Mouse (Mus musculus) retina, embryonic 14.5 days (tissue): ENCODE data around the gene Ankra2.

Experiments used
- DNase-seq: peaks from one replicate; pipeline ENCODE4 v3.0.0-alpha.2; 2015; ENCODE audit warnings: low spot score

Ankra2 gene

DNA sequence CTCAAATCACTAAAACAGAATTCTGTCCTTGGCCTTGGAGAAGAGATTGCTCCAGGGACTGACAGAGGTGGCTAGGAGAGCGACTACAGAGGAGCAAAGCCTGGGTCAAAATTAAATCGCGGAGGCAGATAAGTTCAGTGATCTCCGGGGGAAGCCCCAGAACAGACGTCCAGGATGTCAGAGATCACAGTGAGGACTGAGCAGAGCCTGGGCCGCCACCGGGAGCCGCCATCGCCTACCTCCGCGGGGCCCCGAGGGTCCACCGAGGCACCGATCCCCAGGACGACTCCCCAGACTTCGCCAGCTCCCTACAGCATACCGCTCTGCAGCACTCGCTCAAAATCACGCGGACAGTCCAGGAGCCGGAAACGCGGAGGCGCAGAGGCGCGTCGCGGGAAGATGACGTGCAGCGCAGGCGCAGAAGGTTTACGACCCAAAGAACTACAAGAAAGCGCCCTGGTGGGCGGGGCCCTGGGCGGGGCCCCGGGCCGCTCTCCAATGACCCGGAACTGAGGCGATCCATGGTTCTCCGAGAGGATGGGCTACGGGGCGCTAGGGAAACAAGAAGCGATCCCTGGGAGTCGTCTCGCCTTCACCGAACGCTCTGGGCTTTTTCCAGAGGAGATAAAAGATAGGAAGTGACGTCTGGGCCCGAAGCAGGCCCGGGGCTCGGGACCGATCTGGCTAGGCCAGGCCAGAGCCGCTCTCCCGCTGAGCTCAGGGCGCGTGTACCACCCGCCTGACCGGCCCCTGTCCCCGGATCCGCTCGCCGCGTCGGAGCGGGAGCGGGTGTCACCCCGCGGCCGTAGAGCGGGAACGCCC, at the start of gene Ankra2, which contains the start of gene Utp15:
Ankra2 (plus strand) TSS at position 439 of the 822 bp plus-strand sequence.
Utp15 (minus strand) TSS at position 406 of the 822 bp plus-strand sequence.
- DNase-seq: peak; percentile 100

DNA sequence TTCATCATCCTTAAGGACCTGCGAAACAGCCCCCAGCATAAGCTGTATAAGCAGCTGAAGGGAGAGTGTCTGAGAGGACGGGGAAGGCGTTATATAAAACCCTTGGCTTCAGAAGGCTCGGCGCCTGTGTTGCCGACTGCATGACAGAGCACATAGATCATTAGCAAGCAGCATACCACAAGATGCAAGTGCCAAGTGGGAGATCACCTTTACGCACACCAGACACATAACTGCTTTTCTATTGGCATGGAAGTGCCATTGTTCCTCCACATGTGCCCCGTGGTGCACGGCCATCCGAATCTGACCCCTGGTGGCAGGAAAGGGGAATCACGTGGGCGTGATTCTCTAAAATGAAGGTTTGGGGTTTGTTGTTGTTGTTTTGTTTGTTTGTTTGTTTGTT, 40.0 kb upstream of the Ankra2 start:
- peak; percentile 63 for DNase-seq

DNA sequence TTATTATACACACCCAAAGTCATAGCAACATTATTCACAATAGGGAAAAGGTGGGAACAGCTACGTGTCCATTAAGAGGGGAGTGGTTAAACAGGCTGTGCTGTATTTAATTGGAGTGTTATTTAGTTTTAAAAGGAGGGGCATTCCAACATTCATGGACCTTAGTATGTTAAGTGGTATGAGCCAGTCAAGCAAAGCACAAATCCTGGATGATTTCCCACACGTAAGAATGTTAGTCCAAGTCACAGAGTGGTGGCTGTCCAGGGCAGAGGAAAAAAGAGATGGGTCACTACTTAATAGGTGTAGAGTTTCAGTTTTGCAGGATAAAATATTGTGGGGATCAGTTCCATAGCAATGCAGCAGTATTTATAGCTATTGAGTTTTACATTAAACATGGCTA, 36.6 kb upstream of the Ankra2 start:
- DNase-seq: no peak

DNA sequence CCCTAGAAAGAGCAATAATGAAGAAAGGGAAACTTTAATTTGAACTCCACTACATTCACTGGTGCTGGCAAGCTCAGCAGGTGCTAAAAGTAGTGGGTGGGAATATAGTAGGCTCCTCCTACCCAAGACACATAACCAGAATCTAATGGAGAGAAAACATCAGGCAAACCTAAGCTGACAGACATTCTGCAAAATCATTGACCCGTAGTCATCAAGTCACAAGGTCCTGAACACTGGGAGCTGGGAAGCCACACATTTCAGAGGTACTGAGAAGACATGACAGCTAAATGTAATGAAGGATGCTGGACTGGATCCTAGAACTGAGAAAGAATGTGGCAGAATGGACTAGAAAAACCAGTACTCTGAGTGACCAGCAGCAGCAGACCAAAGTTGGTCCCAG, 32.4 kb upstream of the Ankra2 start:
- peak; percentile 91 for DNase-seq

DNA sequence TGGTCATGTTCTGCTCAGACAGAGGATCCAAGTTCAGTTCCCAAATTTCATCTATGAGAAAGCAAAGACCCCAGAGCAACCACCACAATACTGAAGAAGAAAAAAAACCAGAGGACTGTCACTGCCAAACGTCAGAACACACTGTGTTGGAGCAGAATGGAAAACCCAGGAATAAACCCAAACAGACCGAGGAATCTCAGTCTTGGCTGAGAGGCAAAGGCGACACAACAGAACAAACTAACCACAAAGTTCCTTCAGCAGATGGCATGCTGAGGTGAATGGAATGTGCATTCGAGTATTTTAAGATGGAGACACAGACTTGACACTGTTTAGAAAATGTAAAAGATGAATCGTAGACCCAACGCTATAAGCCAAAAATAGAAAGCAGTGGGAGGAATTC, 27.4 kb upstream of the Ankra2 start:
- DNase-seq: no peak

DNA sequence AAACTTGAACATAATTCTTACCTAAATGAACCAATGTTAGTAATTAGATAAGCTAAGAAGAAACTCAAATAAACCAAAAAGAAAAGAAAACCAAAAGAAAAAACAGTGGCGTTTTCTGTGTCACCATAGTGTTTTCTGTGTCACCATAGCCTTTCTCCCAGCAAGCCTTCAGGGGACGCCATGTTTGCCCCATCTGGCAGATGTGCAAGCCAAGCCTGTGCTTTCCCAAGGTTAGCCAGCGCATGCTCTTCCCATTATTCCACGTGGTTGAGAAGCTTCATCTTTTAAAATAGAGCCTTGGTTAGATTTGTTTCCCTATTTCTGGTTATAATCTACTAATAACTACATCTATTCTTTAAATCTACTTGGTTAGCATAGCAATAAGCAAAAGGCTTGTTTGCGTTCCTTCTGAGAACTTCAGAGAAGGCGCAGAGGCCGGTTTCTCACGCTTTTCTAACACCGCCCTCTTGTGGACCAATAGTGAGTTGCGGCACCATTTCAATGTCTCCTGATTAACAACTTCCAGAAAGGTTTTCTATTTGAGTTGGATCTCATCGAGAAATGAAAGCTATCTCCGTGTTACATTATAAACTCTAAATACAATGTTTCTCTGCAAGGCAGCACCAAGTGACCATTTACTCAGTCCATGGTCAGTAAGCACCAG, 22.8 kb upstream of the Ankra2 start:
- DNase-seq: peak; percentile 92

DNA sequence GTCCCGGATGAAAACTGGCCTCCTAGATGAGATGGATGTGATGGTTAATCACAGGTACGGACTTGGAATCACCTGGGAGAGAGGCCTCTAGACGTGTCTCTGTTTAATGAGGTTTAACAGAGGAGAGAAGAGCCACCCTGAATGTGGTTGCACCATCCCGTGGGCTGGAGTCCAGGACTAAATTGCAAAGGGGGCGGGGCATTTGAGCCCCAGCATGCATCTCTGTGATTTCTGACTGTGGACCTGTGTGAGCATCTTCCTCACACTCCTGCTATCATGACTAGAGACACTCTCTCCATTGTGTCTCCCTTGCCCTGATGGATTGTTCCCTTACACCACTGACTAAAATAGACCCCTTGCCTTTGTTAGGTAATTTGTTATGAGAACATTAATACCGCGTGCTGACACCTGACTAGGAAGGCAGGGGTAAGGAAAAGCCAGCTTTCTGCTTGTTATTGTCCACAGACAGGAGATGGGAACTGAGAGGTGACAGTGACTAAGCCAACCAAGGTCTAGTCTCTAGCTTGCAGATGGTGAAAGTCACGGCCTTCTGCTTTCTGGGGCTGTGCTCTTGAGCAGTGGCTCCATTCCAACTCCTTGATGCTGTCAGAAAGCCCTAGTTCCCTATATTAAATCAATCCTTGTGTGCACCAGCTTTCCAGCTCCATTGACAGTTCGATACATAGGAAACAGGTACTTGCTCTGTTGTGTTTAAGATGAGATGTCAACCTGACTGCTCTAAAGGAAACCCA, 21.2 kb upstream of the Ankra2 start:
- DNase-seq: no peak

DNA sequence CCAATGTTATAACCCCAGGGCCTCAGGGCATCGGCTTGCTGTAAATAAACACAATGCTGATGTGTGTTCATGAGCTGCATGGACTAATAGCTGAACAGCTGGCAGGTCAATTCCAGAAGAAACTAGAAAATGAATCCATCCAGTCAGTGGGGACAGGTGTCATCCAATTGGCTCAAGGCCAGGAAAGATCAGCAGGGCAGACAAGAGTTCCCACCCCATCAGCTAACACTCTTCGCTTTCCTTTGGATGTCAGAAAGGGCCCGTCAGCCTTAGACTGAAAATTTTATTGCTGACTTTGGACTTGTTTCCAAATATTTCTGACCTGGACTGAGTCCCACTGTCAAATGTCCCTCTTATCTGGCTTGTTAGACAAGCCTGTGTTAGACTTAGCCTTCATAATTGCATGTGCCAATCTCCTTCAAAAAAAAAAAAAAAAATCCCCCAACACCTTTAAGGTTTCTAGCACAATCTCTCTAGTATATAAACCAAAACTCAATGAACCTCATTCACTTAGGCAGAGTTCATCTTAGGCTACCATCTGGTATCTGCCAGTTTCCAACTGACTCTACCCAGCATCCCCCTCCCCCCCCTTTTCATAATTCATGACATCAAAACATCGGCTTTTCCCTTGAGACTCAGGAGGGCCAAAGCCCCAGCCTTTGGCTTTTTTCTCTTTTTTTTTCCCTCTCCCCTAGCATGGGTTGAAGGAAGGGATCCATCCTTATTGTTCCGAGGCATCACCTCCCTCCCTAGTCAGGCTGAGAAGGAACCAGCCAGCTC, 18.1 kb upstream of the Ankra2 start:
- DNase-seq: peak; percentile 53

DNA sequence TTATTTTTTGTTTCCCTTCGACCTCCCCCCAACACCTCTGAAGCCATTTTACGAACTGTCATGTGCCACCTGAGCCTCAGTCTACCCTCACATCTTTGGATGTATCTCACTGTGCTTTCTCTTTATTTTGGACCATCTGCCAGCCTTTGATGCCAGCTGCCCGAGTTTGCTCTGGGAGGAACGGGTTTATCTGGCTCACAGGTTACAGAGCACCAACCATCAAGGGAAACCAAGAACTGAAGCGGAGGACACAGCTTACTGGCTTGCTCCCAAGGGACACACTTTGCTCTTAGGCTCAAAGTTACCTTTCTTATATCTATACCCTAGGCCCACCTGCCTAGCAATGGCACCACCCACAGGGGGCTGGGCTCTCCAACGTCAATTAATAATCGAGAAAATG, 17.5 kb upstream of the Ankra2 start:
- DNase-seq: peak; percentile 18

DNA sequence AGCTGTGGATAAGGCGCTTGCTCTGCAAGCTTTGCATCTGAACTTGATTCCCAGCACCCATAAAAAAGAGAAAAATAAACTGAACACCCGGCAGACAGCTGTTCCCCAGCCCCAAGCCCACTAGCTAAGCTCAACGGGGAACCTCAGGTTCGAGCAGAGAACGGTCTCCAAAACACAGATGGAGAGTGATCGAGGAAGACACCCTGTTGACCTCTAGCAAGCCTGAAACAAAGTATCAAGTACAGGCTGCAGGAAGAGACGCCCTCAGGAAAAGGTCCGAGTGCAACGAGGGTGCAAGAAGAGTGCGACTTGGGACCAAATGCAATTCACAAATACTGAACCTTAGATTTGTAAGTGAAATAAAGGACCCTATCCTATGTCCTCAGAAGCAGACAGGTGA, 13.3 kb upstream of the Ankra2 start:
- no peak for DNase-seq

DNA sequence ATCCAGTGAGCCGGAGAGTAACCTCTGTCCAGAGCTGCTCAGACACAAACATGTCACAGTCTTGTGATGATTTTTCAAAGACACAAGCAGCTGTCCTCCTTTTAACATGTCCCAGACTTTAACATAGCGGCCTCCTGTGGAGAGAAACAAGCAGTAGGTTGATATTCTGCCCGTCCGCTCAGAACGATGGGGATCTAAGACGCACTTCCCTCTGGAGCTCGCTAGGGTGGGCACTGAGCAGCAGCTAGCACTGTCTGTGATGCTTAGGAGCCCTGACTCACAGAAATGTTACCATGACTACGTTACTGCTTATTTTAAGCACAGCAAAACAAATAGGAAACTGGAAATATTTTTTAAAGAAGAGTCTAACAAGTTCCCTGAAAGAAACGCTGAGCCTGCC, 8.0 kb upstream of the Ankra2 start:
- no peak for DNase-seq

DNA sequence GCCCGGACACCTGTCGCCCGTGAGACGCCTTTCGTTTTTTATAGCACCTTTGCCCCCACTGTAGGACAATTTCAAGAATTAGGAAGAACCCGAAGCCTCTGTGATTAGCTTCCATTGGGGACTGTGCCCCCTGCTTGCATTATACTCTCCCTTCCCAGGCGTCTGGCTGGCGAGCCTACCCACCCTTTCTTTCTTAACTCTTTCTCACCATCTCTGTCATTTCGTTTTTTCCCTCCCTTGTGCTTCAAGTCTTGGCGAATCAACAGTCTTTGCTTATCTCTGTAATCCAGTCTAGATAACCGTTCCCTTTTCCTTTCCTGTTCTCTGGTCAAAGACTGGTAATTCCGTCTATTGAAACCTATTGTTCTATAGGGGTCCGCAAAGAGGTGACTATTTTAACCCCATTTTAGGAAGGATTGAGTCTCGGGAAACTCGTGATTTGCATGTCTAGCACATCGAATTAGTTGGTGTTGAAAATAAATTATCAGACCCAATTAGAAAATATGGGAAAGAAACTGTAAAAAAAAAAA, 649 bp downstream of the Ankra2 start:
- no peak for DNase-seq

DNA sequence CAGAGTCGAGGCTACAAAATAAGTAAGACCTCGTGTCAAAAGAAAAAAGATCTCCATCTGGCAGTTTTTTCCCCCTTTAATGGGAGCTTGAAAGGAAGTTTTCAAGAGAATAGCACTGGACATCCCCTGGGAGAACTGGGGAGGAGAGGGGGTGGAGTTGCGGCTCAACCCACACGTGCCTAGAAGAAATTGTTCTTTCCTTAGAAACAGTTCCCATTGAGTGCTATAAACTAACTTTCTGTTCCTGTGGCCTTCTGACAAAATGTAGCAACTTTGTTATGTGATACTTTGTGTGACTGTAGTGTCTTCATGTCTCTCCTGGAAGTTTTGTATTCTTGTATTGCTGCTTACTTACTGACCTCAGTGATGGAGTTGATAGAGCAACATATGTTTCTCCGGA, 1.2 kb downstream of the Ankra2 start:
- DNase-seq: no peak

DNA sequence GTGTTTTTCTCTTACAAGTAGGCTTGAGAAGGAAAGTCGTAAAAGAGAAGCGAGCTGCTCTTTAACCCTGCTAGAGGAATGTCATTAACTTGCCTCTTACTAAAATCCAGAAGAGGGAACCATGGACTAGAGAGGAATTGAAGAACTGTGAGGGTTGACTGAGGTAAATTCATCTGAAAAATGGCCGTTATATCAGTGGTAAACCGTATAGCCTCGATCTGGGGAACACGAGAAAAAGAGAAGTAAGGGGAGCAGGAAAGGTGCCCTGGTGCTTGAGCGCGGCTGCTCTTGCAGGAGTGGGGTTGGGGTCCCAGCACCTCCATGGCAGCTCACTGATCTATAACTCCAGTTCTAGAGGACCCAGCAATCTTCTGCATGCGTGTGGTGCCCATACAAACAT, 11.1 kb downstream of the Ankra2 start:
- no peak for DNase-seq

DNA sequence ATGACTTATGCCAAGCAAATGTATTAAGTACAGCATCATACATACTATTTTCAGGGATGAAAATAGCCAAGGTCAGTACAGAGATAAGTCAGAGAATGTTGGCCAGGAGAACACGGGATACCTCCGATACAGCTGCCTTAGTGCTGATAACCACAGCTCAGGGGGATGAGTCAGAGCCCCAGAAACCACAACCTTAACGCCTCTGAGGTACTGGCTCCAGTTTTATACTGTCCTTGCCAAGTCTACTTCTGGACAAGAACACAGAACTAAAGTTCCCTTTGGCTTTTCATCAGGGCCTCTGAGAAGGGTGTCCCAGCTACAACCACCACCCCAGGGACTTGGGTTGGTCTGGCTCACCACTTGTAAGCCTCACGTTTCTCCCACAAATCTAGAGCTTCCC, 12.8 kb downstream of the Ankra2 start:
- no peak for DNase-seq

DNA sequence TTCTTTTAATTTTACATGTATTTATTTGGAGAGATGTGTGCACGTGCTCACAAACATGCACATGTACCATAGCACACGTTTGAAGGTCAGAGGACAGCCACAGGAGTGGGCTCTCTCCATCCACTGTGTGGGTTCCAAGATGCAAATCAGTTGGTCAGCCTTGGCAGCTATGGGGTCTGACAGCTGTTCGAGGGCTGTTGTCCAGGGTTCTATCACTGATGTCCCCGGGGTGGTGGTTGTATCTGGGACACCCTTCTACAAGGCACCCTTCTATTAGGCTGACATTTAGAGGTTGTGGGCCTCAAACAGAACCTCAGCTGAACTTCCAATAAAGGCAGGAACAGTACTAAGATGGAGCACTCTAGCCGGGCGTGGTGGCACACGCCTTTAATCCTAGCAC, 13.4 kb downstream of the Ankra2 start:
- DNase-seq: no peak

DNA sequence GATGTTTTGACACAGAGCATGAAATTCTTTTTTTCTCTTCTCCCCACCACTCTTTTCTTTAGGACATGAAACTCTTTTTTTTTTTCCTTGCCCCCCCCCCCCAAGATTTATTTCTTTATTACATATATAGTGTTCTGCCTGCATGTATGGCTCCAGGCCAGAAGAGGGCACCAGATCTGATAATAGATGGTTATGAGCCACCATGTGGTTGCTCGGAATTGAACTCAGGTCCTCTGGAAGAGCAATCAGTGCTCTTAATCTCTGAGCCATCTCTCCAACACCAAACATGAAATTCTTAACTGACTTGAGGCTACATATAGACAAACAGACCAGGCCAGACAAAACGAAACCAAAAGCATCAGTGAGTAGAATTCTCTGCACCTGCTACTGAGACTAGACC, 14.6 kb downstream of the Ankra2 start:
- DNase-seq: no peak

DNA sequence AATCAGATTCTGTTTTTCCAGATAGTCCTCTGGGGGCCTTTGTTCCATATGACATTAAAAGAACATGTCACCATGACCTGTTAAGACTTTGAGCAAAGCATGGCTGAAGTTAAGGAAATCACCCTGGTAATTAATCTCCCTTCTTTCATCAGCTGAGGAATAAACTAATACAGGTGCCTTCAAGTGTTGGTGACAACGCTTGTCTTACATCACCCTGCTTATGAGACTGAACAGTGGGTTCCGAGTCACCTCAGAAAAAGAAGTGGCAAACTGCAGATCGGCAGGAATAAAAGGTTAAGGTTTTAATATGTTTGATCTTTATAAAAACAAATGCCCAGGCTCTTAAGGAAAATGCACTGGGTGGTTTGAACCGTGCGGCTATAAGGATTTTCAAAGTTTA, 16.8 kb downstream of the Ankra2 start, which contains the start of gene Gm21976:
Gm21976 (plus strand) TSS at position 202 of the 400 bp plus-strand sequence.
- no peak for DNase-seq

DNA sequence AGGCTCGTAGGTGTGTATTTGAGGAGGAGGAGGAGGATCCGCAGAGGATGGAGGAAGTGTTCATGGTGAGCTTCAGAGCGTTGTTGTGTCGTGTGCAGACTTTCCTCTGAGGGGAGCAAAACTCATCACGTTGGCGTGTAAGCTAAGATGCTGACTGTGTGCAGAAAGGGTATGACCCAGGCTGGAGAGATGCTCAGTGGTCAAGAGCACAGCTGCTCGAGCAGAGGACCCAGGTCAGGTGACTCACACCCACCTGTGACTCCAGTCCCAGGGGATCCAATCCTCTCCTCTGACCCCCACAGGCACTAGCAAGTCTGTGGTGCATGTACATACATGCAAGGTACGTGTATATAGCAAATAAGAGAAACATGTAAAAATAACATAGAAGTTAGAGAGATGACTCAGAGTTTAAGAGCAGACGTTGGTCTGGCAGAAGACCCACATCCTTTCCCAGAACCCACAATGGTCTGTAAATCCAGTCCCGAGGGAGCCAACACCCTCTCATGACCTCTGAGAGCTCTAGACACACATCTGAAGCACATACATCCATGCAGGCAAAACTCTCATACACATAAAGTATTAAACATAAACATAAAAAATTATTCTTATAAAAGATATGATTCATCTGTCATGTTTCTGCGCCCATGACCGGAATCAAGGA, 18.2 kb downstream of the Ankra2 start:
- no peak for DNase-seq

DNA sequence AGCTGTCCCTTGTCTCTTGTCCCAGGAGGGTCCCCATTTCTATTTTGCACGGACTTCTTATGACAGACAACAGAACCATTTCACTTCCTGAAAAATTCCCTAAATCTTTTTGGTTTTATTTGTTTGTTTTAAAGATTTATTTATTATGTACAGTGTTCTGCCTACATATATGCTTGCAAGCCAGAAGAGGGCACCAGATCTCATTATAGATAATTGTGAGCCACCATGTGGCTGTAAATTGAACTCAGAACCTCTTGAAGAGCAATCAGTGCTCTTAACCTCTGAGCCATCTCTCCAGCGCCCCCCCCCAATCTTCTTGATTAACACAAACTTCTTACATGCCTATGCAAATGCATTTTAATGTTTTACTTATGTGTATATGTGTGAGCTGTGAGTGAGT, 27.8 kb downstream of the Ankra2 start:
- no peak for DNase-seq

DNA sequence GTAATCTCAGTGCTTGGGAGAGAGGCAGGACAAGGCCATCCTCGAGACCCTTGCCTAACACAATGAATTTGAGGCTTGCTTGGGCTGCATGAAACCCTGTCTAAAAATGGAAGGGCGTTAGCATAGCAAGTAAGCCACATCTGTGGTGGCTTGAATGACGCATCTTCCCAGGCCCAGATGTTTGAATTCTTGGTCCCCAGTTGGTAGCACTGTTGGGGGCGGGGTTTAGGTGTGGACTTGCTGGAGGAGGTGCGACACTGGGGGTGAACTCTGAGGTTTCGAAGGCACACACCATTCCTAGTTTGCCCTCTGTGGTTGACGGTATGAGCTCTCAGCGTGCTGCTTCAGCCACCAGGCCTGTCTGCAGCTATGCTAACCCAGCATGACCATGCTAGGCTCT, 28.8 kb downstream of the Ankra2 start:
- DNase-seq: no peak
